Mouse (Mus musculus): ENCODE results near the gene Gtf2h5. TPM values are rescaled to one million over a fixed set of nuclear protein-coding genes. Genes with fewer than 3 reads are reported as not detected.

The Gtf2h5 gene
- polyA plus RNA-seq, 1 experiment, result 83.4 TPM

- TF ChIP-seq CTCF (IDR thresholded peaks at IDR 0.05; ENCODE audit: extremely low read depth, insufficient read depth, low read length), result no peak
- no peak for TF ChIP-seq POLR2A (IDR thresholded peaks at IDR 0.05; ENCODE audit: extremely low read depth, insufficient read depth, low read length)
- Histone ChIP-seq H3K27ac (ENCODE audit: insufficient read depth, low read length) (no peak overlapping the region), H3K4me3 (ENCODE audit: insufficient read depth, low read length) (no peak overlapping the region), H3K4me1 (ENCODE audit: control insufficient read depth, insufficient read depth, low read length) (peaks cover 4% of the 10 kb centered on the region)
These were observed 48.5 kb downstream of the Gtf2h5 start for GRCm38 (mm10) chr17:6128039-6128438.

GRCm38 (mm10) chr17:6129361-6129760 is 49.8 kb downstream of the Gtf2h5 start:
- Histone ChIP-seq H3K4me1 (ENCODE audit: control insufficient read depth, insufficient read depth, low read length) (peaks cover 2% of the 10 kb centered on the region; the same call in 1 of the 2 replicates), H3K27ac (ENCODE audit: insufficient read depth, low read length) (no peak overlapping the region), H3K4me3 (ENCODE audit: insufficient read depth, low read length) (no peak overlapping the region)
- TF ChIP-seq CTCF (IDR thresholded peaks at IDR 0.05; ENCODE audit: extremely low read depth, insufficient read depth, low read length), result no peak
- TF ChIP-seq POLR2A (IDR thresholded peaks at IDR 0.05; ENCODE audit: extremely low read depth, insufficient read depth, low read length), result no peak

- Histone ChIP-seq H3K4me1 (ENCODE audit: control insufficient read depth, insufficient read depth, low read length) (peaks cover 2% of the 10 kb centered on the region; the same call in 1 of the 2 replicates), H3K4me3 (ENCODE audit: insufficient read depth, low read length) (no peak overlapping the region), H3K27ac (ENCODE audit: insufficient read depth, low read length) (no peak overlapping the region)
- TF ChIP-seq POLR2A (IDR thresholded peaks at IDR 0.05; ENCODE audit: extremely low read depth, insufficient read depth, low read length) (no peak), CTCF (IDR thresholded peaks at IDR 0.05; ENCODE audit: extremely low read depth, insufficient read depth, low read length) (no peak)
These were observed 51.5 kb downstream of the Gtf2h5 start for GRCm38 (mm10) chr17:6131083-6131482.

Other genes starting within 250 kb of the Gtf2h5 start
- 12.4 and 13.1 TPM in 2 replicates for gene Snx9, start 238.5 kb upstream of the Gtf2h5 start, polyA plus RNA-seq (2012; rRNA removed)
- 37.7 and 39.6 TPM in 2 replicates for gene Synj2, start 138.5 kb upstream of the Gtf2h5 start, polyA plus RNA-seq (2012; rRNA removed)
- 24.3 and 25.2 TPM in 2 replicates for gene Serac1, start within 50 bp of the Gtf2h5 start, polyA plus RNA-seq (2012; rRNA removed)
- 79.1 and 82.0 TPM in 2 replicates for gene Tulp4, start 26.7 kb downstream of the Gtf2h5 start, polyA plus RNA-seq (2012; rRNA removed)
- 67.3 and 70.8 TPM in 2 replicates for gene Tmem181a, start 177.1 kb downstream of the Gtf2h5 start, polyA plus RNA-seq (2012; rRNA removed)
- 10.5 and 10.9 TPM in 2 replicates for gene Dynlt1a, start 237.7 kb downstream of the Gtf2h5 start, polyA plus RNA-seq (2012; rRNA removed)

All from cortical plate, adult 2 months (tissue).